Mouse (Mus musculus): ENCODE measurements at regions not wholly inside any gene's neighbourhood (a gene's known extent, or its start where the extent isn't known, plus 50 kb on each side); places are given as distances from the start of the nearest gene placed in this dataset.

DNA sequence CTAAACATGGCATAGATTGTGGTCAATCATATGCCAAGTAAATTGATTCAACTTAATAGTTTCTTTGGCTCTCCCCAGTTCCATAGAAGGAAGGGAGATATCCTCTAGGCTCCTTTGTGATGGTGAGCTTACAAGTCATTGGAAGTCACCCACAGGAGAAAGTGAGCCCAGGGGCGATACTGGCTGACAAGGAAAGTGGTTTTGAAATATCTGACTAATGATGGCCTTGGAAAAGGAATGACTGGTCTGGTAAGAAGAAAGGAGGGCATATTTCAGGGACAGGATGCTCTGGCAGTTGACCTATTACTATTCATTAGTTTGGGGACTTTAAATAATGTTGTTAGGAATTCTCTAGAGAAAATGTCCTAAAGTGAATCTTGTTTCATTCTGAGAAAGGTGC, 352.7 kb upstream of the Cdh11 start:
- DNase-seq (ENCODE audit: low spot score), result no peak

DNA sequence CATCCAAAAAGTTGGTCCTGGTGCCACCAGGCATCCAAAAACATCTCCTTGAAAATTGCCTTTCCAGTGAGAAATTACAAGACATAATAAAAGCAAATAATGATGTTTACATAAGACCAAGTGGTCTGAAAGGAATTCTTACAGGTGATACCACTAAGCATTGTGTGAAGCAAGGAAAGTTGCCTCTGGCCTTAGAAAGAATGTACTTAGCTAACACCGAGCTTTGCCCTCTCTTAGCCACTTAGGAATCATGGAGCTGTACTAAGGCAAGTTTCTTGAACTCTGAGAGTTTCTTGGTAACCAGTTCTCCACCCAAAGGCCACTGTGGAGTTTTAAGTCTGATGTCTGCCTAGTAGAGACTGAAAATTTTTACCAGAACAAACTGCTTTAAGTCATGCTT, 359.4 kb upstream of the Cdh11 start:
- DNase-seq (ENCODE audit: low spot score), result no peak

DNA sequence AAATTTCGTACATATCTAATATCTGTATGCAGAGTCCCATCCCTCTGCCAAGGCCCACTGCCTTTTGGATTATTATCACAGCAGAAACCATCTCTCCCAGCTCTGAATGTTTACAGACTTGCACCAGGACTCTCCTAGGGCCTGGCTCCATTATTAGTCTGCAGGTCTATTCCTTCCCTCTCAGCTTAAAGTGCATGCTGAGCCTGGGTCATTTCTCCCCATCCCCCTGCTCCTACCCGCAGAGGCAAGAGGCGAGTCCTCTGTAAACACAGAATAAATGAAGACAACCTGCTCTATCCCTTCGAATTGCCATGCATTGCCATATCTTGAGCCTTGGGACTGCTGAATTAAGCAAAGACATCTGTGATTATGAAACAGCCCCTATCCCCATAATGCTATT, 362.6 kb upstream of the Cdh11 start:
- DNase-seq (ENCODE audit: low spot score), result no peak

DNA sequence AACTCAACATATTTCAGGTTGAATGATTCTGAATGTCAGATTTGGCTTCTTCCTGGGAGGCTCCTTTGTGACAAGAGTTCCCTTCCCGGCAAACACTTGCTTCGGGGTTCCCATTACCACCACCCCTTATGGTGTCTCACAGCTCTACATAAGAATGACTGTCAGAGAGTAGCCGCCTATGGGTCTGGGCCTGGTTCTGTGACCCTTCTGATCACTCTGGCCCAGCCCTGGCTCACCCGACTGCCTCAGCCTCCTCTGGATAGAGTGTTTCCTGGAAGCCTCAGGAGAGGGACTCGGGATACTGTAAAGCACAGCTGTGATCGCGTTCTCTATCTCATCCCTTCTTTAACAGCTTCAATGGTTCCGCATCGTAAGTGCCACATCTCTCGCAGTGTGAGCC, 363.0 kb upstream of the Cdh11 start:
- no peak for DNase-seq (ENCODE audit: low spot score)

DNA sequence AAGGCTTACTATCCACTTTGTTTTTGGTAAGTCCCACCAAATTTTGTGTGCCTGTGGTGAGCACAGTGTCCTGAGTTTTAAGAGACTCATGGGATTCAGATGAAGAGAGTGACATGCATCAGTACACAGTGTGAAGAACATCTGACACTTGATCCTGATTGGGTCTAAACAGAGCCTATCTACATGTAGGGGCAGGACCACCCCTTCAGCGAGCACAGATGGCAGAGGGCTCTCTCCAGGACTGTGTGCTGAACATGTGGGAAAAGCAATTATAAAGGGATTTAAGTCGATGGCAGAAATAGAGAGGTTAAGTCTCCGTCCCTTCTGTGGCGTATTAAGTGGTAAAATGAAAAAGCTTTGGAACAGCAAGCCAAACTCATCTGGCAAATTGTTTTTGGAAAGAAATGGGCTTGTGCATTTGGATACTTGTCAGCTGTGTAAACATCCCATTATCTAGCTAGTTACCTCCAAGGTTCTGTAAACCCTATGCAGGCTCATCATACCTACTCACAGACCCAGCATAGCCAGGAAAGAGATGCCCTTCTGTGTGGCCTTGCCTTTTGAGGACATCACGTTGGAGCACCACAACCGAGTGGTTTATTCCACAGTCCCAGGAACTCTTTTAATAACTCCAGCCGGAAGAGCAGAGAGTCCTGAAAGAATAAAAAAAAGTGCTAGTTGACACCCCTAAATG, 381.3 kb upstream of the Cdh11 start:
- DNase-seq (ENCODE audit: low spot score), result no peak

DNA sequence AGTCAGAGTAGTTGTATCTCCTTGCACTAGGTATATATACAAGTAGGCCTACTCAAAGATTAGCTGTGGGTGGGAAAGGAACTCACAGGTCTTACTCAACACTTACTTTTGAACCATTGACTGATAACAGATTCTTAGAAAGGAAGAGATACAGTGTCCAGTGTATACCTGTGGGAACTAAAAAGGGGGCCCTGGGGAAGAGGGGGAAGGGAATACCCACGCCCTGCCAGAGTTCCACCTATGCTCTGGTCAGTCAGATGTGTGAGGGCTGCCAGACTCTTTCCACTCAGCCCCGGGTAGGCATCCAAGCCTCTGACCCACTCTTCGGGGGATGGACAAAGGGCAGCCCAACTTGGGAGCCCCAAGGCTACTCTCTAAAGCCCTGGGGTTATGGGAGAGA, 387.9 kb upstream of the Cdh11 start:
- DNase-seq (ENCODE audit: low spot score), result no peak

DNA sequence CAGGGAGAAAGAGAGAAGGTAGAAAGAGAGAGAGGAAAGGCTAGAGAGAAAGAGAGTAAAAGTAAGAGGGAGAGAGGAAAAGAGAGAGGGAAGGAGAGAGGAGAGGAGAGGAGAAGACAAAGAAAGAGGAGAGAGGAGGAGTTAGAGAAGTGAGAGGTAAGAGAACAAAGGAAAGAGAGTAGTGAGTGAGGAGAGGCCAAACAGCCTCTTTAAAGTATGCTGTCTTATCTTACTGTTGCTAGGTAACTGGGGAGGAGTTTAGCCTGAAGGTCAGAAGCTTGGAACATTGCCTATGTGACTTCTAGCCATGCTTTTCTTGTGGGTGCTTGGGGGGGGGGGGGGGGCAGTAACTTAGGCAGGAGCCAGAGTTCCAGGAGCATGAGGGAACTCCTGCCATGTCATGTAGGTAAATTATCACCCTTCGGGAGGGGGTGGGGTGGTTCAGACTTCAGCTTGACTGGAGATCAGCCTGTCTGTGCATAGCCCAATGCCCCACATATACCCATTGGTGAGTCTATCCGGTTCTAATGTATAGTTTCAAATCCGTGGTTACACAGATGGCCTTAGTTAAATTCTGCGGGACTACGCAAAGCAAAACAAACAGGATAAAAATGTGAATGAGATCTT, 388.5 kb upstream of the Cdh11 start:
- no peak for DNase-seq (ENCODE audit: low spot score)

DNA sequence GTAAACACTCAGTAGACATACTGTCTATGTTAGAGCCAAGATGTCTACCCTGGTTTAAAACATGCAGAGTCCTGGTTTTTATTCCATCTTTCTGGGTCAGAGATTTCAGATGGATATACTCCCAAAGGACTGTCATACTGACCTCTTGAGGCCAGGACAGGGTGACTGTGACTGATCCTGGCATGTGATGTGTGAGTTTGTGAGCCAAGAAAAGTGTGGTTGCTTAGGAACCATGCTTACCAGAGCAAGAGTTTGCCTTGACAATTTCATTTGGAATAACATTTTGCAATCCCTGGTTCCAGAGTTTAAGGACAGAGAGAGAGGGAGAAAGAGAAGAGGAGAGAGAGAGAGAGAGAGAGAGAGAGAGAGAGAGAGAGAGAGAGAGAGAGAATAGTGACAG, 395.2 kb upstream of the Cdh11 start:
- no peak for DNase-seq (ENCODE audit: low spot score)

DNA sequence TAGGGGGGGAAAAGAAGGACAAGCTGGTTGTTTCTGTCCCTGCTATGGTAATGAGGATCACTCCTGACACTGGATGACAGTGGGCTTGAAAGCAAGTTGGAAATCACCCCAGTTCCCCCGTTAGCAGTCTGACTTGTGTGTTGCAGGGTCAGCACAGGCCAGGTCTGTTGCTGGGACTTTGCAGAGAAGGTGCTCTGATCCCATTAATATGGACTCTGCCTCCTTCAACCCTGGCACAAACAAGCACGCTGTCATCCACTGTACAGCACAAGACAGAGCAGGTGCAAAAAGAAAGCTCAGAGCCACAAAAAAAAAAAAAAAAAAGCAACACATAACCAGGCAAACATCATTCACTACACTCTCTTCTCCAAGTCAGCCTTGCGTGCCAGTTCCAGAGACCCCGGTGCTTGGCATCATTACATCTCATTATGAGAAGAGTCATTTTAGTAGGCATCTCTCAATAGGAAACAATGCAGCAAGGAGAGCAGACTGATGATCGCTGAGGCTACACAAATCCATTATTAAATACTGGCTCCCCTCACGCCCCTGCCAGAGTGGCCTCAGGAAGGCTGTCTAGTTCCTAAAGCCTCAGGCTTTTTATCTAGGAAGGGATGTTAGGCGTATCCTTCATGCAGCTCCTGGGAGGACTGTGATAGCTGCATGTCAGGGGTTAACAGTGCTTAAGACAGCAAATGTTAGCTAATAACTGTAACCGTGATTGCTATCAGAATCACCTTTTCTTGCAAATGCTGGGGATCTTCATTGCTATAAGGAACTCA, 403.5 kb upstream of the Cdh11 start:
- no peak for DNase-seq (ENCODE audit: low spot score)

- no peak for DNase-seq (ENCODE audit: low spot score)
These were observed 412.8 kb upstream of the Cdh11 start for GRCm38 (mm10) chr8:103198251-103198650.

- no peak for DNase-seq (ENCODE audit: low spot score)
These were observed 414.5 kb upstream of the Cdh11 start for GRCm38 (mm10) chr8:103199696-103200615.

DNA sequence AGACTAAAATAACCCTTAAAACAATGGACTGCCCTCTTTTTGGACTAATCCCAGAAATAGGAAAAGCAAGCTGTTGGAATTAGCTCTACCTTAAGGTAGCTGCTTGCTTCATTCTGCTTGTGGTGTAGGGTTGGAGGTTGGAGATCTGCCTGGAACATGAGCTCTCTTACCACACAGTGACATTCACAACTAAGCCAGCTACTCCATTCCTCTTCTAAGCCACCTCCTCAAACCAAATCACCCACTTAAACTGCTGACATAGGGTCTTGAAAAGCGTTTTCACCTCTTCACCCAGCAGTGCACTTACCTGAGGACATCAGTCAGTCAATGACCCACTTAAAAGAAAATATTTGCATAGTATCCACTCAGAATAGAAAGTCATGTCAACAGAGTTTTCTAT, 418.3 kb upstream of the Cdh11 start:
- no peak for DNase-seq (ENCODE audit: low spot score)

GRCm38 (mm10) chr8:103214606-103215005, 429.2 kb upstream of the Cdh11 start:
- no peak for DNase-seq (ENCODE audit: low spot score)

DNA sequence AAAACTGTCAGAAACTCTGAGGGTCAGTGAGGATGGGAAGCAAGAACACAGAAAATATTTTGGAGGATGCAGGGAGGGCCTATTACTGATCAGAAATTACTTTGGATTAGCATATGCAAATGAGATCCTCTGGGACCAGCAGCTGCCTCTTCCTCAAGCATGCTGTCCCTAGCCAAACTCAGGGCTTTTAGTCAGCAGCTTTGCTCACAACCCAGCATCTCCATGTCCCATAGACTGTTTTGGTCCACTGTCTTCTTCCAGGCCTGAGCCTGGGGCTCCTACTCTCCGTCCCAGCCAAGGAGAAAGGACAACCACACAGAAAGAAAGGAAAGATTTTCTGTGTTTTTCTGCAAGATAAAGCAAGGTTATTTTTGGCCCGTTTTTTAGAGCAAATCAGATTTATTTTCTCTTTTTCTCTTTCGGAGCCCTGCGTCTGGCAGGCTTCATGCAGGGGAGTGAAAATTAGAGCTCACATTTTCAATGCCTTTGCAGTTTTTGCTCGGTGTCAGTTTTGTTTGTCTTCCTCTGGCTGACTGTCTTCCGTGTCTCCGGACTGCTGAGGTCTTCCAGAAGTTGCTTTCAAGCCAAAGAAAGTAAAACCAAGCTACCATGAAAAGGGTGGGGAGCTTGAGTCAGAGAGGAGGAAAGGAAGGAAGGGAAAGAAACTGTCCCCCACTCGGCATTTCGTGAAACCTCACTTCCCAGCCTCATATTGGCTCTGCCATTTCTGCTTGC, 445.5 kb upstream of the Cdh11 start:
- no peak for DNase-seq (ENCODE audit: low spot score)

DNA sequence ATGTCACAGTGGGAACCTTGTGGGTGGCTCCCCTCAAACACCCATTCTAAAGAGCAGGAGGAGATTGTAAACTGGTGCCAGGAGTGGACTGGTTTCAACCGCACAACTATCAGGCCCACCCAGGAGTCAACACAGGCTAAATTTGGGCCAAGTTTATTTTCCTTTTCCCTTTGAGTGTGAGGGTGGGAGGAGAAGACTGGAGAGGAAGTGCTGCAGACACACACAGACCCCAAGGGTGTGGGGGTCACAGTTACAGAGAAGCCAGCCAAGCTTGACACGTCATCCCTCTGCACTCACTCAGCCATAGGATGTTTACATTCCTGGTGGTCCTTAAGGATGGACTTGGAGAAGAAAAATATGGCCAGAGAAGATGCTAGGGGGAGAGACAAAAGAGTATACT, 448.9 kb upstream of the Cdh11 start:
- no peak for DNase-seq (ENCODE audit: low spot score)

DNA sequence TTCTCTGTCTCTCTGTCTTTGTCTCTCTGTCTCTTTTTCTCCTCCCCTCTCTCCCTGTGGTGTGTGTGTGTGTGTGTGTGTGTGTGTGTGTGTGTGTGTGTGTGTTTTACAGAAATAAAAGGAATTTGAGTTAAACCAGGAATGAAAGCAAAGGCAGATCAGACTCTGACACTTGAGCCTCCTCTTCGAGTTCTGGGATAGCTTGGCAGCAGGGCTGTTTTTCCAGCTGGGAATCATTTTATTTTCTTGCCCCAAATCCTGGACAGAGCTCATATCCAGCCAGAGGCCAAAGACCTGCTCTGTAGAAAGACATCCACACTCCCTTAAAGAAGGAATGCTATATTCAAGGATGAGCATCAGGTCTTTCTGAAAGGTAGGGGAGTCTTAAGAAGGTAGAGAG, 450.2 kb upstream of the Cdh11 start:
- no peak for DNase-seq (ENCODE audit: low spot score)

- DNase-seq (ENCODE audit: low spot score), result no peak
These were observed 453.1 kb upstream of the Cdh11 start for GRCm38 (mm10) chr8:103238456-103238970.

DNA sequence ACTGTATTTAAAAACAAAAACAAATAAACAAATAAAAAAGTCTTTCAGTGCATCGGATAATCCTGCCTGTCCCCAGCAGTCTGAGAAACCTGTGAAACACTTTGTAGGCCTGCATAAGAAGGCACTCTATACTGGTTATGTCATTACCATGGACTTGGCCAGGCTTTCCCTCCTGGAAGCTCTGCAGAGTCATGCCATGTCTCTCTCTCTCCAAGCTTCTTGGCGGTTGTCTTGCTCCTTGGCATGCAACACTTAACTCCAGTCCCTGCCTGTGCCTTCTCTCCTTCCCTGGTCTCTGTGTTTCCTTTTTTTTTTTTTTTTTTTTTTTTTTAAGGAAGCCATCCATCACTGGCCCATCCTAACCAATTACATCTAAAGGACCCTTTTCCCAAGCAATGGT, 458.7 kb upstream of the Cdh11 start:
- no peak for DNase-seq (ENCODE audit: low spot score)

- DNase-seq (ENCODE audit: low spot score), result no peak
These were observed 459.2 kb upstream of the Cdh11 start for GRCm38 (mm10) chr8:103244658-103245057.

DNA sequence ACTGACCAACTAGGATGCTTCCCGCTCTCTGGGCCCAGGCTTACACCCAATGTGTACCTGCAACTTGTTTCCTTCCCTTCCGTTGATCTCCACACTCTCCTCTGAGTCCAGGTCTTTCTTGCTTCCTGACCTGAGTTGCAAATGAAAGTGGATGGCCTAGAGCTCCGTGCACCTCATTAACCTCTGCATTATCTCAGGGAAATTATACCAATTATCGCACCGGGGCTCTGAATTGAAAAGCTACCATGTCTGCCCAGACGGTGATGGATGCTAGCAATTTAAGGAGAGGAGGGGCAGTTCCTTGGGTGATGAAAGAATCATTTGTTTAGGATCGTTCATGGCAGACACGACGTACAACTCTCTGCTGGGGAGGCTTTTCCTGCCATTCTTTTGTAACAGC, 460.4 kb upstream of the Cdh11 start:
- no peak for DNase-seq (ENCODE audit: low spot score)

DNA sequence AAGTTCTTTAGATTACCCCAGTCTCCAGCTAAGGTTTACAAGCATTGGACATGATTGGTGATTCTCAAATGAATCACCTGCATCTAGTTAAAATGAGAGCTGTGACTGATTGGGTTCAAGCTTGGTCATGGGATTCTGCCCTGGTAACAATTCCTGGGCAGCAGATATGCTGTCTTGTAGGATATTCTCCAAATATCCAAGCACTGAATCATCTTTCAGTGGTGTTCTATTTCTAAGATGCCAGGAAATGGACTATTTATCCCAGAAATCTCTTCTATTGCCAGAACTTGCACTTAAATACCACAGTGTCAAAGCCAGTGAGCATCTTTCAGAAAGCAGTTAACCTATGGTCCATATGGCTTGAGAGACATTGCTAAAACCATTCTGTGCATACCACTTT, 475.8 kb upstream of the Cdh11 start:
- no peak for DNase-seq (ENCODE audit: low spot score)

Measured in thymus, postnatal 0 days (tissue).